Mouse (Mus musculus) heart, adult 2 months (tissue): Measurements from ENCODE around the gene Olfr692.

Experiments
- CTCF ChIP-seq: fragments of 200-600 bp; IDR thresholded peaks from 2 replicates; pipeline ENCODE4 v1.8.1; 2022; ENCODE audit warnings: antibody characterized with exemption, mild to moderate bottlenecking, moderate library complexity
- POLR2A ChIP-seq: fragments of 200-500 bp; IDR thresholded peaks from 2 replicates; pipeline ENCODE4 v1.6.1; 2011; ENCODE audit warnings: mild to moderate bottlenecking, low read depth, low read length, control low read depth; ENCODE audit not compliant: insufficient read depth

DNA sequence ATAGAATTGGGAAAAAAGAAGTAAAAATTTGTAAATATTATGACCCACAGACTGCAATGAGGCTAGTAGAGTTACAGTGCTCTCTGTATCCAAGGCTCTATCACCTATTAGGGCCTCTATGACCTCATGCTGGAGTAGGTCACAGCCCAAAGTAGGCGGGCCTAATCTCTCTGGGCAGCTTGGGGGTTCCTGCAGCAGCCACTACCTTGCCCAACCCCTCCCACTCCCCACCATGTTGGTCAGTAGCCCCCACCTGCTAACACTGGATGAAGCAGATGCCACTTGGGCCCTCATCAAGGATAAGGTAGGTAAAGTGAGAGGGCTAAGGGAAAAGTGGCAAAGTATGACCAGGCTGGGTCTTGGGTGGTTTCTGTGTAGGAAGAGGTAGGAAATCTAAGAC, 6.8 kb downstream of the Olfr692 start, which contains the start of gene Gm5901:
- TF ChIP-seq POLR2A (no peak), CTCF (no peak)
